Mouse (Mus musculus): ENCODE data around the gene Sun3. TPM values are rescaled to one million over a fixed set of nuclear protein-coding genes. Genes with fewer than 3 reads are reported as not detected.

The Sun3 gene
- polyA plus RNA-seq, 1 experiment from 2014 or later: 0.47 TPM

- TF ChIP-seq CTCF (IDR thresholded peaks at IDR 0.05): no peak
- in situ Hi-C loops (cut with MboI; ENCODE audit: low pct_unique_long_range_greater_than_20kb): no loop called here
- peaks cover 16% of the 10 kb centered on the region for H3K27me3 ChIP-seq
- no peak for DNase-seq (ENCODE audit: low read depth, low spot score)
- no peak for ATAC-seq
- CTCF ChIA-PET: no interaction called here
- POLR2A ChIA-PET: interaction anchor here (0.5 kb wide), 1 partner anchor 124 kb away, joined by 3 read pairs; no protein-coding TSS in a partner anchor
Measured at GRCm38 (mm10) chr11:9025211-9025610, 23.6 kb downstream of the Sun3 start.

DNA sequence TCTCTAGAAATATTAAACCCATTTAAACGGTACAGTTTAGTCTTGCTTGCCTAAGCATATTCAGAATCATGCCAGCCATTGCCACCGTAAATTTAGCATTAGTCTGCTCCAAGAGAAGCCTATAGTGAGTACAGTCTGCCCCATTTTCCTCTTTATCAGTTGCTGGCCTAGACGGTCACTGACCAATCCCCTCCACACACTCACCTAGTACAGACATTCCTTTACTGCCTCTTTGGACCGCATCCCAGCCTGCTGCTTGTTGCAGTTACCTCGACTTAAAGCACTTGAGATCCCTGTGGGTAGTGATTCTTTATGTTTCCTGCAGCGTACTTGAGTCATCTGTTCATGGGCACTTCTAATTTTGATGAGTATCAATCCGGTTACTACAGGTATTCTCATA is 24.0 kb downstream of the Sun3 start:
- CTCF ChIA-PET: no interaction called here
- no peak for TF ChIP-seq CTCF (IDR thresholded peaks at IDR 0.05)
- H3K27me3 ChIP-seq: peaks cover 16% of the 10 kb centered on the region
- in situ Hi-C loops (cut with MboI; ENCODE audit: low pct_unique_long_range_greater_than_20kb): no loop called here
- POLR2A ChIA-PET: no interaction called here
- DNase-seq (ENCODE audit: low read depth, low spot score) (no peak), ATAC-seq (no peak)

- in situ Hi-C loops (cut with MboI; ENCODE audit: low pct_unique_long_range_greater_than_20kb): no loop called here
Measured at GRCm38 (mm10) chr11:9020207-9020606, 28.6 kb downstream of the Sun3 start.

GRCm38 (mm10) chr11:9018491-9019267 is 30.1 kb downstream of the Sun3 start:
- in situ Hi-C loops (cut with MboI; ENCODE audit: low pct_unique_long_range_greater_than_20kb): no loop called here
- ATAC-seq (no peak), DNase-seq (ENCODE audit: low read depth, low spot score) (no peak)
- TF ChIP-seq CTCF (IDR thresholded peaks at IDR 0.05): no peak
- ChIA-PET POLR2A (interaction anchor here (0.6 kb wide), 1 partner anchor 88 kb away, joined by 3 read pairs; no protein-coding TSS in a partner anchor), CTCF (interaction anchor here (1.5 kb wide), 1 partner anchor 20 kb away, joined by 4 read pairs; no protein-coding TSS in a partner anchor)
- peaks cover 21% of the 10 kb centered on the region for H3K27me3 ChIP-seq

More at GRCm38 (mm10) chr11:9020207-9020606, 28.6 kb downstream of the Sun3 start:
- DNase-seq (ENCODE audit: low read depth, low spot score) (no peak), ATAC-seq (no peak)
- CTCF ChIA-PET: no interaction called here
- POLR2A ChIA-PET: no interaction called here
- peaks cover 19% of the 10 kb centered on the region for H3K27me3 ChIP-seq
- no peak for TF ChIP-seq CTCF (IDR thresholded peaks at IDR 0.05)

GRCm38 (mm10) chr11:9014740-9015139 is 34.1 kb downstream of the Sun3 start:
- TF ChIP-seq CTCF (IDR thresholded peaks at IDR 0.05): no peak
- no peak for ATAC-seq
- POLR2A ChIA-PET: no interaction called here
- DNase-seq (ENCODE audit: low read depth, low spot score): no peak
- in situ Hi-C loops (cut with MboI; ENCODE audit: low pct_unique_long_range_greater_than_20kb): no loop called here
- peaks cover 15% of the 10 kb centered on the region for H3K27me3 ChIP-seq
- CTCF ChIA-PET: no interaction called here

DNA sequence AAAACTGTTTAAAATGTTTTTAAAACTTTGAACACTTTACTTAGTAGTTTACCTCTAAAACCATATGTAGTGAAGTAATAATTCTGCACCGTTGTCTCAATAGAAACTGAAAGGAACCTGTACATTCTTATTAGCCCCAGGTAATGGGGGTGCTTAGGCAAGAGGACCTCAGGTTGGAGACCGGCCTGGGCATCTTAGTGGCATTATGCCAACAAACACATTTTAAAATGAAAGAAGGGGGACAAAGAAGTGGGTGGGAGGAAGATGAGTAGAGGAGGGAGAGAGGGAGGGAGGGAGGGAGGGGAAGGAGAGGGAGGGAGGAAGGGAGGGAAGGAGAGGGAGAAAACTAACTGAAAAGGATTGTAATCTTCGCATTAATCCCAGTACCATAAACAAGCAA is 37.4 kb downstream of the Sun3 start:
- ChIA-PET CTCF (no interaction called here), POLR2A (no interaction called here)
- ATAC-seq: peak; percentile 23
- in situ Hi-C loops (cut with MboI; ENCODE audit: low pct_unique_long_range_greater_than_20kb): no loop called here
- TF ChIP-seq CTCF (IDR thresholded peaks at IDR 0.05): no peak
- H3K27me3 ChIP-seq: peaks cover 15% of the 10 kb centered on the region
- no peak for DNase-seq (ENCODE audit: low read depth, low spot score)

- in situ Hi-C loops (cut with MboI; ENCODE audit: low pct_unique_long_range_greater_than_20kb): no loop called here
- DNase-seq (ENCODE audit: low read depth, low spot score): peak; percentile 24
- ChIA-PET CTCF (interaction anchor here (0.9 to 1.2 kb wide), 2 partner anchors 28 to 112 kb away, joined by 3 read pairs; no protein-coding TSS in a partner anchor), POLR2A (interaction anchor here (1.1 kb wide), 1 partner anchor 8 kb away, joined by 3 read pairs; no protein-coding TSS in a partner anchor)
- peak; percentile 95 for ATAC-seq
- H3K27me3 ChIP-seq: peaks cover 11% of the 10 kb centered on the region
- no peak for TF ChIP-seq CTCF (IDR thresholded peaks at IDR 0.05)
Measured at GRCm38 (mm10) chr11:9010853-9011339, 37.9 kb downstream of the Sun3 start, which contains the start of gene Hus1. TSS of gene Hus1 (minus strand) at chr11:9011191.

DNA sequence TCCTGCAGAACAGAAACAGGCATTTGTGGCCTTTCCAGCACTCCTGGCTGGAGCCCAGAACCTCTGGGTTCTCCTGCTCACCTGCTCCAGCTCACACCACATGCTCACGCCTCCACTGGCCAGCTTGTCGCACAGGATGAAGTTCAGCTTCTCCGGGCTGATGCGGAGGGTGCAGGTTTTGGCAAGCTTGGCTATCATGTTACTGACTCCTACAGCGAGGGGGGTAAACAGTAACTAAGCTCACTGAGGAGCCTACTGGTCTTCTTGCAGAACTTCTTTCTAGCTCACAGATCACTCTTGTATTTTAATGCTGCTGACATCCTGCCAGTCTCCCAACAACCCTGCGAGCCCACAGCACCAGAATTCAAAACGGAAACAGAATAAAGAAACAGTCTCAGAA is 38.4 kb downstream of the Sun3 start:
- in situ Hi-C loops (cut with MboI; ENCODE audit: low pct_unique_long_range_greater_than_20kb): no loop called here
- TF ChIP-seq CTCF (IDR thresholded peaks at IDR 0.05): no peak
- ATAC-seq (peak; percentile 69), DNase-seq (ENCODE audit: low read depth, low spot score) (peak; percentile 19)
- ChIA-PET CTCF (interaction anchor here (0.8 to 1.4 kb wide), 4 partner anchors 27 to 139 kb away, joined by 3 to 6 read pairs (median 3); no protein-coding TSS in a partner anchor), POLR2A (interaction anchor here (1.1 kb wide), 1 partner anchor 8 kb away, joined by 3 read pairs; no protein-coding TSS in a partner anchor)
- peaks cover 11% of the 10 kb centered on the region for H3K27me3 ChIP-seq

- TF ChIP-seq CTCF (IDR thresholded peaks at IDR 0.05): no peak
- POLR2A ChIA-PET: no interaction called here
- in situ Hi-C loops (cut with MboI; ENCODE audit: low pct_unique_long_range_greater_than_20kb): no loop called here
- CTCF ChIA-PET: no interaction called here
- H3K27me3 ChIP-seq: peaks cover 4% of the 10 kb centered on the region
- no peak for ATAC-seq
- DNase-seq (ENCODE audit: low read depth, low spot score): no peak
Measured at GRCm38 (mm10) chr11:9008761-9009160, 40.0 kb downstream of the Sun3 start.

DNA sequence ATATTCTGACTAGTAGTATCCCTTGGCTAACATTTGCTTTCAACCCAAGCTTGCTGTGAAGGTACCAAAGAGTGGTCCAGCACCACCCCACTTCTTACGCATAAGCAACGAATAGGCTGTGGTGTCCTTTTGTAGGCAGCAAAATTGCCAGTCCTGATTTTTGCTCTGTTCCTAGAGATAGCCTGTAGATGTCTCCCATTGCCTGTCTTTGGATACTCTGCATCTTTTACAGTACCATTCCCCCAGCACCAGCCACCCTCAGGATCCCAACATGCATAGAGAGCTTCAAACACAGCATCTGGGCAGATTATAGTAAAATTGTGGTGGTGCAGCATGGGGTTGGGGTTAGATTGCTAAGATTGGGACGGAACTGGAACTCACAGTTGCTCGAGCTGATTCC is 60.7 kb downstream of the Sun3 start:
- ATAC-seq (no peak), DNase-seq (ENCODE audit: low read depth, low spot score) (no peak)
- ChIA-PET POLR2A (no interaction called here), CTCF (interaction anchor here (0.9 kb wide), 1 partner anchor 10 kb away, joined by 3 read pairs; no protein-coding TSS in a partner anchor)
- TF ChIP-seq CTCF (IDR thresholded peaks at IDR 0.05): no peak
- H3K27me3 ChIP-seq: no peaks in the 10 kb centered on the region
- in situ Hi-C loops (cut with MboI; ENCODE audit: low pct_unique_long_range_greater_than_20kb): loop anchor here (5.0 kb wide), 1 partner anchor 149 kb away; no protein-coding TSS in a partner anchor

- ChIA-PET POLR2A (no interaction called here), CTCF (interaction anchor here (0.6 to 5.0 kb wide), 5 partner anchors 29 to 151 kb away, joined by 3 to 46 read pairs (median 4); partner anchors contain the start of gene Gm11992)
- H3K27me3 ChIP-seq: no peaks in the 10 kb centered on the region
- in situ Hi-C loops (cut with MboI; ENCODE audit: low pct_unique_long_range_greater_than_20kb): loop anchor here (5.0 kb wide), 1 partner anchor 151 kb away; no protein-coding TSS in a partner anchor
- DNase-seq (ENCODE audit: low read depth, low spot score) (no peak), ATAC-seq (no peak)
- no peak for TF ChIP-seq CTCF (IDR thresholded peaks at IDR 0.05)
Measured at GRCm38 (mm10) chr11:8986058-8986457, 62.7 kb downstream of the Sun3 start.
